In the genomic region with DNA sequence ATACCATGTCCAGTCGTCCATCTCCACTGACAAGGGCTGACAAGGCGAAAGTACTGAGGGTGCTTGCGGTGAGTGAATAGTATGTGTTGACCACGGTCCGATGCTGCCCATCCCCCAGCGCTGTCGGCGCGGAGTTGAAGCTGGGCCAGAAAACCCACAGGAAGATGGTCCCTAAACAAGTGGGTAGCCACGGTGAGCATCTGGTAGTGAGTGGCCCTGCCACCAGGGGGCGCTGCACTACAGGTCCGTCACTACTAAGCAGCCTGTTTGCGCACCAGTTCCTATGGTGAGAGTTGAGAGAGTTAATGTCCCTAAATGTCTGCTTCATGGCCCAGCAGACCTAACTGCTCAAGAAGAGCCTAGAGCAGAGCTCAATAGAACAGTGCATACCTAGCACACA, we compare ENCODE assay signal across 9 mouse cellular contexts. TPM values are rescaled to one million over a fixed set of nuclear protein-coding genes. Genes with fewer than 3 reads are reported as not detected.
DNase-seq lines count a peak whose midpoint lies in the region; ATAC-seq and TF ChIP-seq lines count a peak whose summit lies in the region.
"Had no signal": no experiment of that assay in that cellular context is flagged by ENCODE, and none has a peak within 500 bp of the region (broad histone marks: within the 10 kb centered on the region; RNA-seq: fewer than 3 reads in every experiment).

No protein-coding gene starts in this region.

- H3K9me3 ChIP-seq in kidney, embryonic 14.5 days (ENCODE audit: control insufficient read depth, low read length), result no peaks in the 10 kb centered on the region
- no peaks in the 10 kb centered on the region for H3K9me3 ChIP-seq in lung, embryonic 14.5 days (ENCODE audit: low read depth, low read length)

- TF ChIP-seq CTCF in embryonic fibroblast, embryonic 13.5 days (IDR thresholded peaks at IDR 0.05; ENCODE audit: borderline replicate concordance, insufficient read depth, low read length), result peak; percentile 98
- peak; percentile 92 for TF ChIP-seq CTCF in lung, embryonic 14.5 days (IDR thresholded peaks at IDR 0.05; ENCODE audit: low read depth)

- H3K27ac ChIP-seq in embryonic fibroblast, embryonic 13.5 days (ENCODE audit: insufficient read depth, low read length), result no peak overlapping the region
- H3K27ac ChIP-seq in kidney, embryonic 14.5 days (ENCODE audit: low read depth, low read length), result no peak overlapping the region
- H3K27ac ChIP-seq in lung, embryonic 14.5 days (ENCODE audit: low read depth), result no peak overlapping the region

- H3K4me3 ChIP-seq in embryonic fibroblast, embryonic 13.5 days (ENCODE audit: insufficient read depth, low read length), result no peak overlapping the region
- no peak overlapping the region for H3K4me3 ChIP-seq in kidney, embryonic 14.5 days (ENCODE audit: low read length)
- no peak overlapping the region for H3K4me3 ChIP-seq in lung, embryonic 14.5 days (ENCODE audit: low read depth, low read length)

- H3K4me2 ChIP-seq in kidney, embryonic 14.5 days (replicated peaks; ENCODE audit: low read depth, low read length), result no peak overlapping the region
- H3K4me2 ChIP-seq in lung, embryonic 14.5 days, result no peak overlapping the region

- no peaks in the 10 kb centered on the region for H3K4me1 ChIP-seq in embryonic fibroblast, embryonic 13.5 days (ENCODE audit: control insufficient read depth, insufficient read depth, low read length)
- no peaks in the 10 kb centered on the region for H3K4me1 ChIP-seq in kidney, embryonic 14.5 days (ENCODE audit: control insufficient read depth, insufficient read depth, low read length)
- H3K4me1 ChIP-seq in lung, embryonic 14.5 days (ENCODE audit: insufficient read depth), result no peaks in the 10 kb centered on the region

- 18% methylated on average over 13 of the region's 13 CpGs for WGBS in kidney, embryonic 14.5 days
- 15% methylated on average over 13 of the region's 13 CpGs for WGBS in lung, embryonic 14.5 days

- 0 out of 2 replicates have a peak, but pooled peaks have one; percentile 13 for ATAC-seq in kidney, embryonic 14.5 days (ENCODE audit: low FRiP score, low TSS enrichment)
- no peak for ATAC-seq in lung, embryonic 14.5 days (ENCODE audit: insufficient read depth)

- peaks cover 39% of the 10 kb centered on the region for H3K27me3 ChIP-seq in kidney, embryonic 14.5 days (ENCODE audit: control insufficient read depth, insufficient read depth, low read length)
- peaks cover 31% of the 10 kb centered on the region for H3K27me3 ChIP-seq in lung, embryonic 14.5 days (ENCODE audit: insufficient read depth, low read length)

- no peak overlapping the region for H3K9ac ChIP-seq in kidney, embryonic 14.5 days (ENCODE audit: low read depth, low read length)
- no peak overlapping the region for H3K9ac ChIP-seq in lung, embryonic 14.5 days

- no peak for TF ChIP-seq POLR2A in embryonic fibroblast, embryonic 13.5 days (IDR thresholded peaks at IDR 0.05; ENCODE audit: low read depth, low read length)

- DNase-seq in 3134 (ENCODE audit: extremely low read depth, insufficient read length, low spot score), result peak; percentile 64
- DNase-seq in B cell, adult 2 months, result peak; percentile 92
- DNase-seq in adrenal gland, postnatal 36 days, result peak; percentile 81 to 90
- DNase-seq in lung, embryonic 14.5 days, result peak; percentile 80
- peak; percentile 33 for DNase-seq in skeletal muscle tissue, adult 2 months (ENCODE audit: low read depth, low spot score)
- peak; percentile 58 to 74 for DNase-seq in urinary bladder, postnatal 4 days (ENCODE audit: low spot score in 2 of 2)

- no peaks in the 10 kb centered on the region for H3K36me3 ChIP-seq in kidney, embryonic 14.5 days (ENCODE audit: control insufficient read depth, insufficient read depth, low read length)
- no peaks in the 10 kb centered on the region for H3K36me3 ChIP-seq in lung, embryonic 14.5 days (ENCODE audit: insufficient read depth)

RNA-seq across cellular contexts. Expression of a gene that starts 8.7 kb away (rescaled TPM):
- 1 to 10 TPM; 5.5 to 7.9 TPM for total RNA-seq in adrenal gland, postnatal 36 days (2021)
- polyA plus RNA-seq in embryonic fibroblast, embryonic 13.5 days (2011; ENCODE audit: insufficient read length, low read depth, missing spikeins), result not detected in 2 replicates
- 2.2 and 3.7 TPM in 2 replicates for polyA plus RNA-seq in kidney, embryonic 14.5 days (2014; fragmentation: Nextera tagmentation; extraction: Ambion mirVana)
- polyA plus RNA-seq in lung, embryonic 14.5 days (2014; fragmentation: Nextera tagmentation; extraction: Ambion mirVana), result not detected in 2 replicates

RNA-seq across cellular contexts. Expression of a gene that starts 41.2 kb away (rescaled TPM):
- 1 to 10 TPM in 1 of 2 experiments, under 1 TPM in 1; 0.99 to 1.5 TPM for total RNA-seq in adrenal gland, postnatal 36 days (2021)
- not detected in 2 replicates for polyA plus RNA-seq in embryonic fibroblast, embryonic 13.5 days (2011; ENCODE audit: insufficient read length, low read depth, missing spikeins)
- polyA plus RNA-seq in kidney, embryonic 14.5 days (2014; fragmentation: Nextera tagmentation; extraction: Ambion mirVana), result 0.79 TPM in 1 of 2 replicates, not detected in the other
- not detected in 2 replicates for polyA plus RNA-seq in lung, embryonic 14.5 days (2014; fragmentation: Nextera tagmentation; extraction: Ambion mirVana)
- polyA plus RNA-seq: heart, embryonic 16.5 days had no signal

RNA-seq across cellular contexts. Expression of a gene that starts 51.0 kb away (rescaled TPM):
- total RNA-seq in adrenal gland, postnatal 36 days (2021), result 1 to 10 TPM; 6.9 to 8.0 TPM
- 3.9 and 5.5 TPM in 2 replicates for polyA plus RNA-seq in embryonic fibroblast, embryonic 13.5 days (2011; ENCODE audit: insufficient read length, low read depth, missing spikeins)
- 15.4 and 20.0 TPM in 2 replicates for polyA plus RNA-seq in kidney, embryonic 14.5 days (2014; fragmentation: Nextera tagmentation; extraction: Ambion mirVana)
- polyA plus RNA-seq in lung, embryonic 14.5 days (2014; fragmentation: Nextera tagmentation; extraction: Ambion mirVana), result 9.1 and 9.9 TPM in 2 replicates

RNA-seq across cellular contexts. Expression of a gene that starts 51.1 kb away (rescaled TPM):
- total RNA-seq in adrenal gland, postnatal 36 days (2021), result 100 to 1,000 TPM; 301 to 387 TPM
- polyA plus RNA-seq in embryonic fibroblast, embryonic 13.5 days (2011; ENCODE audit: insufficient read length, low read depth, missing spikeins), result 223 and 264 TPM in 2 replicates
- 603 and 679 TPM in 2 replicates for polyA plus RNA-seq in kidney, embryonic 14.5 days (2014; fragmentation: Nextera tagmentation; extraction: Ambion mirVana)
- 594 and 602 TPM in 2 replicates for polyA plus RNA-seq in lung, embryonic 14.5 days (2014; fragmentation: Nextera tagmentation; extraction: Ambion mirVana)

Comparison
In these comparisons a context has a peak if more than half of its experiments do, and no peak if none do; other contexts are left out.
1. DNase-seq: peak in every context shown above with its lines; median percentile 92 in B cell, adult 2 months; 86 in adrenal gland, postnatal 36 days; 80 in lung, embryonic 14.5 days; 66 in urinary bladder, postnatal 4 days; 64 in 3134; 33 in skeletal muscle tissue, adult 2 months.